Mouse (Mus musculus): Measurements from ENCODE around the gene Cnot6. TPM values are rescaled to one million over a fixed set of nuclear protein-coding genes. Genes with fewer than 3 reads are reported as not detected.

The Cnot6 gene
- total and polyA plus RNA-seq, 3 experiments = 38.9 to 58.3 (median 49.3) TPM

DNA sequence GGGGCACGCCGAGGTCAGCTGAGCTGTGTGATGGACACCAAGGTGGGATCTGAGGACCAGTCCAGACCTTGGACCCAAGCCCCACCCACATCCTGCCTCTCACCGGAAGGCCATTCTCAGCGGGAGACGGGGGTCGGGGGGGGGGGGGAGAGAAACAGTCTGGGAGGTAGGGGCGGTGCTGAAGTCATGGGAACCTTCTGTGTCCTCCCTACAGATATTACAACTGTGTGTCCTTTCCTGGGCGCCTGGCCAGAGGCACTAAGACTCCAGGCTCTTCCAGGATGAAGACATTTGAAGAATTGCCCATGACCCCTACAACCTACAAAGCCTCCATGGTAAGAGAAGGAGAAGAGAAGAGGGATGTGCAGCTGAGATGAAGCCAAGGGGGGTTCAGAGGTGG is 66.8 kb downstream of the Cnot6 start:
- TF ChIP-seq MAX (IDR thresholded peaks at IDR 0.05; ENCODE audit: low read length) (no peak), E2F4 (IDR thresholded peaks at IDR 0.05; ENCODE audit: borderline replicate concordance, low read depth, low read length) (no peak), GATA1 (IDR thresholded peaks at IDR 0.05; ENCODE audit: low read depth, low read length) (no peak), HCFC1 (IDR thresholded peaks at IDR 0.05; ENCODE audit: low read depth, low read length) (no peak), ZNF384 (IDR thresholded peaks at IDR 0.05; ENCODE audit: low read depth, low read length) (no peak), BHLHE40 (IDR thresholded peaks at IDR 0.05; ENCODE audit: borderline replicate concordance, low read depth, low read length) (no peak), POLR2A (IDR thresholded peaks at IDR 0.05; ENCODE audit: control insufficient read depth in 1 of 2, insufficient read depth in 1 of 2, low read depth in 1 of 2, low read length in 2 of 2, poor library complexity in 1 of 2) (no peak), MEF2A (IDR thresholded peaks at IDR 0.05; ENCODE audit: extremely low read depth, insufficient replicate concordance, low read depth, low read length, poor library complexity, severe bottlenecking) (no peak), TBP (IDR thresholded peaks at IDR 0.05; ENCODE audit: low read depth, low read length) (no peak), MAFK (IDR thresholded peaks at IDR 0.05; ENCODE audit: borderline replicate concordance, low read depth, low read length) (no peak), MXI1 (IDR thresholded peaks at IDR 0.05; ENCODE audit: low read depth, low read length) (no peak), MYB (IDR thresholded peaks at IDR 0.05; ENCODE audit: low read depth, low read length) (no peak)
- Histone ChIP-seq H3K9ac (ENCODE audit: control insufficient read depth, low read depth, low read length, poor library complexity, severe bottlenecking) (no peak overlapping the region), H3K79me2 (ENCODE audit: control insufficient read depth, insufficient read depth, low read length, poor library complexity) (no peaks in the 10 kb centered on the region; the same call in 1 of the 2 replicates), H3K4me1 (ENCODE audit: control insufficient read depth in 1 of 2, insufficient read depth in 2 of 2, low read length in 2 of 2) (peaks cover 0 to 4% of the 10 kb centered on the region in 2 experiments; a peak in 1 of 4 replicates), H3K4me3 (ENCODE audit: control insufficient read depth in 1 of 2, insufficient read depth in 1 of 2, low read depth in 2 of 2, low read length in 2 of 2) (no peak overlapping the region), H3K36me3 (ENCODE audit: control insufficient read depth in 1 of 2, insufficient read depth in 2 of 2, low read length in 2 of 2) (peaks cover 0 to 5% of the 10 kb centered on the region in 2 experiments; a peak in 2 of 4 replicates), H3K9me3 (replicated peaks; ENCODE audit: insufficient read depth, low read length) (no peaks in the 10 kb centered on the region), H3K27me3 (ENCODE audit: control insufficient read depth in 1 of 2, insufficient read depth in 2 of 2, low read length in 2 of 2) (no peaks in the 10 kb centered on the region; a peak in 1 of 4 replicates), H3K27ac (ENCODE audit: control insufficient read depth, low read depth, low read length) (no peak overlapping the region)
- no peak for DNase-seq (ENCODE audit: low read depth, low spot score)

DNA sequence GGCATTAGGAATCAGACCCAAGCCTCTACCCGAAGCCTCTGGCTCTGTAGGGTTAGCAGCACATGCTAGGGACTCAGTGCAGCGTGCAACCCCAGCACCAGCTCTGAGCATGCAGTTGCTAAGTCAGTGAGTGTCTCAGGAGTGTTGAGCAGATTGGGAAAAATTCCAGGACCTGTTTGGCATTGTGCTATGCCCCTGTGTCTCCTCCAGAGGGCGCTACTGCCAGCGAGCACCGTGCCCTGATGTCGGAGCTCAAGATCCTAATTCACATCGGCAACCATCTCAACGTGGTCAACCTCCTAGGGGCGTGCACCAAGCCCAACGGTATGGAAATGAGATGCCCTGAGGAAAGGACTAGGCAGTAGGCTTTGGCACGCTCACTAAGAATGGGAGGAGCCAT is 76.1 kb downstream of the Cnot6 start:
- H3K9ac ChIP-seq (ENCODE audit: control insufficient read depth, low read depth, low read length, poor library complexity, severe bottlenecking) = no peak overlapping the region
- 0 out of 4 replicates have a peak, but pooled peaks cover 0 to 2% of the 10 kb centered on the region in 2 experiments for H3K36me3 ChIP-seq (ENCODE audit: control insufficient read depth in 1 of 2, insufficient read depth in 2 of 2, low read length in 2 of 2)
- DNase-seq (ENCODE audit: low read depth, low spot score) = peak; percentile 25
- no peaks in the 10 kb centered on the region for H3K27me3 ChIP-seq (ENCODE audit: control insufficient read depth in 1 of 2, insufficient read depth in 2 of 2, low read length in 2 of 2)
- H3K79me2 ChIP-seq (ENCODE audit: control insufficient read depth, insufficient read depth, low read length, poor library complexity) = no peaks in the 10 kb centered on the region
- no peak overlapping the region for H3K27ac ChIP-seq (ENCODE audit: control insufficient read depth, low read depth, low read length)
- TF ChIP-seq RAD21 (IDR thresholded peaks at IDR 0.05; ENCODE audit: low read depth, low read length) (peak; percentile 46), ZC3H11A (IDR thresholded peaks at IDR 0.05; ENCODE audit: low read depth, low read length) (0 out of 2 replicates have a peak, but pooled peaks have one; percentile 28), SMC3 (IDR thresholded peaks at IDR 0.05; ENCODE audit: low read depth, low read length) (peak; percentile 70), USF2 (IDR thresholded peaks at IDR 0.05; ENCODE audit: borderline replicate concordance in 1 of 2, insufficient read depth in 1 of 2, low read depth in 1 of 2, low read length in 2 of 2) (no peak), JUND (IDR thresholded peaks at IDR 0.05; ENCODE audit: low read depth, low read length) (no peak), CTCF (IDR thresholded peaks at IDR 0.05 in 2 of 3, conservative IDR thresholded peaks at IDR 0.05 in 1 of 3; ENCODE audit: control insufficient read depth in 1 of 3, insufficient read depth in 1 of 3, low read depth in 2 of 3, low read length in 3 of 3, poor library complexity in 1 of 3, severe bottlenecking in 1 of 3) (peak; percentile 78 to 92 (median 91))
- H3K4me3 ChIP-seq (ENCODE audit: control insufficient read depth in 1 of 2, insufficient read depth in 1 of 2, low read depth in 2 of 2, low read length in 2 of 2) = no peak overlapping the region
- peaks cover 0 to 8% of the 10 kb centered on the region in 2 experiments; a peak in 3 of 4 replicates for H3K4me1 ChIP-seq (ENCODE audit: control insufficient read depth in 1 of 2, insufficient read depth in 2 of 2, low read length in 2 of 2)
- no peaks in the 10 kb centered on the region for H3K9me3 ChIP-seq (replicated peaks; ENCODE audit: insufficient read depth, low read length)
